Mouse (Mus musculus): Measurements from ENCODE around the gene Gm49333. TPM values are rescaled to one million over a fixed set of nuclear protein-coding genes. Genes with fewer than 3 reads are reported as not detected.

The Gm49333 gene
- polyA plus RNA-seq, 1 experiment from 2014 or later: not detected

DNA sequence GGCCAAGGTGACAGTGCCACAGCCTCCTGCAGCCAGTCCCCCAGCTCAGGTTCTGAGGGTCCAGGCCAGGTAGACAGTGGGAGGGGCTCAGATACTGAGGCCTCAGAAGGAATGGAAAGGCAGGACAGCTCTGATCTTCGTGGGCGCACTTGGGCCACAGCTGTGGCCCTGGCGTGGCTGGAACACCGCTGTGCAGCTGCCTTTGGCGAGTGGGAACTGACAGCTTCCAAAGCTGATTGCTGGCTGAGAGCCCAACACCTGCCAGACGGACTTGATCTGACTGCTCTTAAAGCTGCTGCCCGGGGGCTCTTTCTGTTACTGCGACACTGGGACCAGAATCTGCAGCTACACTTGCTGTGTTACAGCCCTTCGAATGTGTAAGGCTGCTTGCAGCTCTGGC lies 6.7 kb upstream of the Gm49333 start:
- peaks cover 25% of the 10 kb centered on the region for H3K36me3 ChIP-seq
- H3K9me3 ChIP-seq: no peaks in the 10 kb centered on the region
- no peak overlapping the region for H3K9ac ChIP-seq
- no peak overlapping the region for H3K4me3 ChIP-seq (replicated peaks)
- no peaks in the 10 kb centered on the region for H3K4me1 ChIP-seq
- H3K4me2 ChIP-seq: no peak overlapping the region
- WGBS: 71% methylated on average over 9 of the region's 9 CpGs
- no peaks in the 10 kb centered on the region for H3K27me3 ChIP-seq (replicated peaks)
- ATAC-seq (ENCODE audit: insufficient read depth, low FRiP score, low read depth): no peak
- no peak overlapping the region for H3K27ac ChIP-seq

- no peaks in the 10 kb centered on the region for H3K9me3 ChIP-seq
- no peaks in the 10 kb centered on the region for H3K27me3 ChIP-seq (replicated peaks)
- peak overlapping the region; percentile 74 for H3K9ac ChIP-seq
- ATAC-seq (ENCODE audit: insufficient read depth, low FRiP score, low read depth): peak; percentile 53; the same call in 1 of the 2 replicates
- H3K4me3 ChIP-seq (replicated peaks): peak overlapping the region; percentile 92
- peaks cover 16% of the 10 kb centered on the region for H3K36me3 ChIP-seq
- WGBS: under 1% methylated on average over 28 of the region's 28 CpGs
- peak overlapping the region; percentile 81 for H3K27ac ChIP-seq
- 0 out of 2 replicates have a peak, but pooled peaks cover 11% of the 10 kb centered on the region for H3K4me1 ChIP-seq
- H3K4me2 ChIP-seq: peak overlapping the region; percentile 83
Measured at GRCm38 (mm10) chr16:20610501-20611356, 681 bp upstream of the Gm49333 start.

DNA sequence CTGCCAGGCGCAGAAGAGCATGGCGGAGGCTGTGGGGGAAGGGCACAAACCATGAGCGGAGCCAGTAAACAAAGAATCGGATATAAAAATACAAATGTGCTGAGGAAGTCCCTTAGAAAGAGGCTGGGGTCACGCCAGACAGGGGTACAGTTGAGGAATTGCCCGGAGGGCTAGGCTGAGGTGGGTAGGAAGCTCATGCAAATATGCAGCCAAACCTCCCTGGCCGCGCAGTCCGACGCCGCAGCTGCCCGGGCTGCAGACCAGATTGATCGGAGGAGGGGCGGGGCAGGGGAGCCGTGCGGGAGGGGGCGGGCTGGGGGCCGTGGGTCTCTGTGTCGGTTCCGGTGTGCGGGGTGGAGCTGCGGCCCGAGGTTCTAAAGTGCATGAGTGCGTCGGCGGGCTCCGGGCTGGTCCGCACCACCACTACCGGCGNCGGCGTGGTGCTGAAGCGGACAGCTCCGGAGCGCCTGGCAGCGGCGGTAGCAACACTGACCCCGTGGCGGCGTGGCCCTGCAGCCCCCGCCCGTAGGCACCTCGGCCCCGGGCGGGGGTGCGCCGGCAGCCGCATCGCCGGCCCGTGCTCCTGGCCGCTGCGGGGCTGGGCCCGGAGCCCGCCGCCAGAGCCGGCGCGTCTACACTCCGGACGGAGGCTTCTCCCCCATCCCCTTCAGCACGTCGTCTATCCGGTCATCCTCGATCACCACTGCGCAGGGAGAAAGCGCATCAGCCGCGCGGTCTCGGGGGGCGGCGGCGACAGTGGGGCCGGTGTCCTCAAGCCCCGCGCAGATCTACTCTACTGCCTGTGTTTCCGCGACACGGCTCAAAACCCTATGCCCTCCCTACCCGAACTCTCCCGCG lies 8.4 kb downstream of the Gm49333 start:
- H3K9ac ChIP-seq: no peak overlapping the region
- H3K4me3 ChIP-seq (replicated peaks): peak overlapping the region; percentile 67
- WGBS: 3% methylated on average over 81 of the region's 83 CpGs
- no peaks in the 10 kb centered on the region for H3K36me3 ChIP-seq
- H3K27ac ChIP-seq: no peak overlapping the region
- no peaks in the 10 kb centered on the region for H3K9me3 ChIP-seq
- ATAC-seq (ENCODE audit: insufficient read depth, low FRiP score, low read depth): peak; percentile 56; the same call in 1 of the 2 replicates
- H3K4me2 ChIP-seq: peak overlapping the region; percentile 97
- peaks cover 24% of the 10 kb centered on the region for H3K4me1 ChIP-seq
- peaks cover 32% of the 10 kb centered on the region for H3K27me3 ChIP-seq (replicated peaks)

DNA sequence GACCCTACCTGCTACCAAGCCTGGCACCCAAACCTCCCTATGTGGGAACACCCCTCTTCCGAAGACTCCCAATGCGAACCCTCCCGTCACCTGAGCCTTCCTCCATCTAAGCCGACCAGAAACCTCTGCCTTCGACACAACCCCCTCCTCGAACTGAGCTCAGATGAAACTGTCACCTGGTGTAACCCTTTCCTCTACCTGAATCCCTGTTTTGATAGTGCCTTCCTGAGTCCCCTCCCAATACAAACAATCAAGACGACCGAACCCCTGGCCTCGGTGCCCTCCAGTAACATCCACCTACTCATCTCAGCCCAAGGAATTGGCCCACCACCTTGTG lies 9.0 kb downstream of the Gm49333 start:
- Histone ChIP-seq H3K4me2 (peak overlapping the region; percentile 97), H3K9me3 (no peaks in the 10 kb centered on the region), H3K9ac (no peak overlapping the region), H3K27me3 (replicated peaks) (peaks cover 32% of the 10 kb centered on the region), H3K36me3 (no peaks in the 10 kb centered on the region), H3K4me1 (peaks cover 24% of the 10 kb centered on the region), H3K27ac (no peak overlapping the region), H3K4me3 (replicated peaks) (peak overlapping the region; percentile 67)
- no peak for ATAC-seq (ENCODE audit: insufficient read depth, low FRiP score, low read depth)
- 3% methylated on average over 9 of the region's 9 CpGs for WGBS

DNA sequence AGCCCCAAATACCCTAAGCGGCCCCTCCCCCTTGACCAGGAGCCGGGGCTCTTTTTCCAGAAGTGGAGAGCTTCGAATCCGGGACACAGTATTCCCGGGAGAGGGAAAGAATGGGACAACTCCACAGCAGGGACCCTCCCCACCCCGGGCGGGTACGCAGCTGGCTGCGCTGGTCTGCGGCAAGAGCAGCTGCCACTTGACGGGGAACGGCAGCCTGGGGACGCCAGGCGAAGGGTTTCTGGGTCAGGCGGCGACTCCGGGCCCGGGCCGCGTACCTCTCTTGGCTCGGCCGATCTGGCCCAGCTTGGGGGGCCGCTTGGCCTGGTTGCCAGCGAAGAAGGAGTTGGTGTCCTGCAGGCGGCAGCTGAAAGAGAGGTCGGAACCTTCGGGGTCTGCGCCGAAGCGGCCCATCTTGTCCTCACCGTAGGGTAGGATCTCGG lies 9.4 kb downstream of the Gm49333 start:
- H3K9ac ChIP-seq: peak overlapping the region; percentile 10; the same call in 1 of the 2 replicates
- peaks cover 24% of the 10 kb centered on the region for H3K4me1 ChIP-seq
- H3K27me3 ChIP-seq (replicated peaks): peaks cover 32% of the 10 kb centered on the region
- H3K9me3 ChIP-seq: no peaks in the 10 kb centered on the region
- H3K4me2 ChIP-seq: peak overlapping the region; percentile 97
- no peak overlapping the region for H3K27ac ChIP-seq
- ATAC-seq (ENCODE audit: insufficient read depth, low FRiP score, low read depth): no peak
- no peaks in the 10 kb centered on the region for H3K36me3 ChIP-seq
- peak overlapping the region; percentile 67 for H3K4me3 ChIP-seq (replicated peaks)
- WGBS: 0% methylated on average over 32 of the region's 32 CpGs

GRCm38 (mm10) chr16:20621191-20621990 lies 10.0 kb downstream of the Gm49333 start, which contains the start of gene Camk2n2:
Camk2n2 (minus strand) TSS chr16:20621287.
- WGBS: 1% methylated on average over 71 of the region's 92 CpGs
- Histone ChIP-seq H3K4me1 (peaks cover 24% of the 10 kb centered on the region), H3K4me2 (peak within 1 kb of the TSS; percentile 97), H3K27me3 (replicated peaks) (peaks cover 32% of the 10 kb centered on the region), H3K9ac (peak within 1 kb of the TSS; percentile 45; the same call in 1 of the 2 replicates), H3K27ac (peak within 1 kb of the TSS; percentile 14; the same call in 1 of the 2 replicates), H3K9me3 (no peaks in the 10 kb centered on the region), H3K36me3 (no peaks in the 10 kb centered on the region), H3K4me3 (replicated peaks) (peak within 1 kb of the TSS; percentile 67)
- peak; percentile 50; the same call in 1 of the 2 replicates for ATAC-seq (ENCODE audit: insufficient read depth, low FRiP score, low read depth)

DNA sequence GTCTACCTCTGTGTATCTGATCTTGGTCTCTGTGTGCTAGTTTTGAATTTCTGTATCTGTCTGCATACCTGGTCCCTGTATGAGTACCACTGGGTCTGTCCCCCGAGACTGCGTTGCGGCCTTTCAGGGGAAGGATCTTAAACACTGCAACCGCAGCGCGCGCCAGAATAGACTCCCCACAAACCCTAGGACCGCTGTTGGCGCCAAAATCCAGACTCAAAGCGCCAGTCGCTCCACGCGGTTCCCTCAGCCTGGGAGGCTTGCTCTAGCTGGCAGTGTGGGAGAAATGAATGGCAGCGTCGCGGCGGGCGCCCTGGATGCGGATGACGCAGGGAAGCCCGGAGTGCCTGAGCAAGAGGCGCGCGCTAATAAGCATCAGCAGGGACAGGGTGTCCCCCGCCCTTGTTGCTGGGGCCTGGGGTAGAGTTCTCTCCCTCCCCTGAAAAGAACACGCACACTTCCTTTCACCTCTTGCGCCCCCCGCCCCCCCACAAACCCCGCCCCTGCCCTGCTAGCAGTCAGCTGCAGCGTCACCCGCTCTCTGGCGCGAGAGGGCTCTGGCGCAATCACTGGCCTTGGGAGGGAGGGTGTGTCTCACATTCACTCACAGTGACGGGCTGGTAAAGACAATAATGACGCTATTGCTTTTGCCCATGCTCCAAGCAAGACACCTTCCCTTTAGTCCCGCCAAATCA lies 10.7 kb downstream of the Gm49333 start:
- peak; percentile 28; the same call in 1 of the 2 replicates for ATAC-seq (ENCODE audit: insufficient read depth, low FRiP score, low read depth)
- Histone ChIP-seq H3K27me3 (replicated peaks) (peaks cover 32% of the 10 kb centered on the region), H3K9me3 (no peaks in the 10 kb centered on the region), H3K4me3 (replicated peaks) (peak overlapping the region; percentile 67), H3K9ac (0 out of 2 replicates have a peak overlapping the region, but pooled peaks have one; percentile 20), H3K4me2 (peak overlapping the region; percentile 97), H3K36me3 (no peaks in the 10 kb centered on the region), H3K27ac (0 out of 2 replicates have a peak overlapping the region, but pooled peaks have one; percentile 14), H3K4me1 (peaks cover 24% of the 10 kb centered on the region)
- WGBS: under 1% methylated on average over 37 of the region's 37 CpGs

DNA sequence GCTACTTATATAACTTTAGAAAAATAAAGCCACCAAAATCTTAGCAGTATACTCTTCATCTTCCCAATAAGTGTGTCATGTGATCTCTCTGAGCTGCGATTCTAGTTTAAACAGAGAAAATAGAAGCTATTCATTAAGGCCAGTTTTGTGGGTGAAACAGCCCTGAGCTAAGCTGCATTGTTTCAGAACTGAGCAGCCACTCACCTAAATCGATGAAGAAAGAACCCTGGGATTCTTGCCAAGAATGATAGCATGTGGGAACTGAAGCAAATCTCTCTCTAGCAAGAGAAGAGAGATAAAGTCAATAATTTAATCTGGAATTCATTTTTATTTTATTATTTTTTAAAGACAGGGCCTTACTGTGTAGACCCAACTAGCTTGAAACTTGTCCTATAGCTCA lies 11.8 kb downstream of the Gm49333 start:
- Histone ChIP-seq H3K27me3 (replicated peaks) (peaks cover 32% of the 10 kb centered on the region), H3K9ac (no peak overlapping the region), H3K27ac (no peak overlapping the region), H3K36me3 (no peaks in the 10 kb centered on the region), H3K4me3 (replicated peaks) (no peak overlapping the region), H3K4me1 (peaks cover 24% of the 10 kb centered on the region), H3K9me3 (no peaks in the 10 kb centered on the region), H3K4me2 (no peak overlapping the region)
- WGBS: 52% methylated on average over 2 of the region's 2 CpGs
- no peak for ATAC-seq (ENCODE audit: insufficient read depth, low FRiP score, low read depth)

DNA sequence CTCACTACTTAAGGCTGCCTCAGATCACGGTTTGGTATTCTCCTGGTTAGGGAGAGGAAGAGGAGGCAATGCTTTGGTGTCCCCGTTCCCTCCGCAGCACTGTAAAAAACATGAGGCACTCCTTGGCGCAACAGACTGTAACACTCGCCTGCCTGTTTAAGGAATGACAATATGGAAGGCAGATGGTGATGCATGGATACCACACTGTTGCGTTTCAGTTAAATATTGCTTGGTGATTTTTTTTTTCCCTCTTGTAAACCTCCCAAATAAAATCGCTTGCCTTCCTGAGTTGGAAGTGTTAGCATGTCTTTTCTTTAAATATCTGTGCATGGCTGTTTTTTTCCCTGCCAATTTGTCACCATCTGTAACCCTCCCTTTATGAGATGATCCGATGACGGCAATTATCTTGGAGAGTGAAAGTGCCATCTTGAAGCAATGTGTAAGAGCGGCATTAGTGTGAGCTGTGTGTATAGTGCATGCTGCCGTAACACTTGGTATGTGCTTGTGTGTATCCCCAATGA lies 17.5 kb downstream of the Gm49333 start:
- Histone ChIP-seq H3K36me3 (no peaks in the 10 kb centered on the region), H3K9me3 (no peaks in the 10 kb centered on the region), H3K27ac (no peak overlapping the region), H3K4me3 (replicated peaks) (no peak overlapping the region), H3K9ac (no peak overlapping the region), H3K4me2 (no peak overlapping the region), H3K4me1 (peaks cover 8% of the 10 kb centered on the region; the same call in 1 of the 2 replicates), H3K27me3 (replicated peaks) (peaks cover 12% of the 10 kb centered on the region; the same call in 1 of the 2 replicates)
- ATAC-seq (ENCODE audit: insufficient read depth, low FRiP score, low read depth): no peak
- 54% methylated on average over 11 of the region's 11 CpGs for WGBS

GRCm38 (mm10) chr16:20629731-20630634 lies 18.6 kb downstream of the Gm49333 start, which contains the start of gene Ece2:
Ece2 (plus strand) TSS chr16:20629828.
- H3K4me3 ChIP-seq (replicated peaks): peak within 1 kb of the TSS; percentile 51
- H3K27ac ChIP-seq: no peak within 1 kb of the TSS
- H3K27me3 ChIP-seq (replicated peaks): peaks cover 12% of the 10 kb centered on the region; the same call in 1 of the 2 replicates
- peak within 1 kb of the TSS; percentile 95 for H3K4me2 ChIP-seq
- peak; percentile 27; the same call in 1 of the 2 replicates for ATAC-seq (ENCODE audit: insufficient read depth, low FRiP score, low read depth)
- 6% methylated on average over 50 of the region's 54 CpGs for whole genome bisulfite sequencing
- peak within 1 kb of the TSS; percentile 52; the same call in 1 of the 2 replicates for H3K9ac ChIP-seq
- peaks cover 8% of the 10 kb centered on the region; the same call in 1 of the 2 replicates for H3K4me1 ChIP-seq
- no peaks in the 10 kb centered on the region for H3K36me3 ChIP-seq
- no peaks in the 10 kb centered on the region for H3K9me3 ChIP-seq

Data from stomach, embryonic 15.5 days (tissue).